Mouse (Mus musculus) hindbrain, embryonic 13.5 days (tissue): ENCODE data around the gene Tmem161a. TPM values are rescaled to one million over a fixed set of nuclear protein-coding genes. Genes with fewer than 3 reads are reported as not detected.

ENCODE experiments used
- ATAC-seq: fragments of 200-750 bp; cut with Nextera tagmentation; 2 replicates; pipeline ENCODE4 v1.8.0; 2017; ENCODE audit warnings: moderate TSS enrichment; ENCODE audit not compliant: low FRiP score
- H3K27ac ChIP-seq: fragments of 300-500 bp; sonication (generic); 2 replicates; pipeline ENCODE4 v1.5.1; 2015; ENCODE audit warnings: inconsistent platforms, mild to moderate bottlenecking, moderate library complexity
- H3K27me3 ChIP-seq: fragments of 300-500 bp; sonication (generic); 2 replicates; pipeline ENCODE4 v1.6.1; 2015; ENCODE audit warnings: mild to moderate bottlenecking, inconsistent platforms
- H3K36me3 ChIP-seq: fragments of 300-500 bp; sonication (generic); 2 replicates; pipeline ENCODE4 v1.6.1; 2015; ENCODE audit warnings: mild to moderate bottlenecking, inconsistent platforms
- H3K4me1 ChIP-seq: fragments of 300-500 bp; sonication (generic); replicated peaks from 2 replicates; pipeline ENCODE4 v1.6.1; 2015; ENCODE audit warnings: inconsistent platforms
- H3K4me2 ChIP-seq: fragments of 300-500 bp; sonication (generic); 2 replicates; pipeline ENCODE4 v1.6.1; 2015; ENCODE audit warnings: inconsistent platforms, mild to moderate bottlenecking, moderate library complexity
- H3K4me3 ChIP-seq: fragments of 300-500 bp; sonication (generic); 2 replicates; pipeline ENCODE4 v1.5.1; 2015; ENCODE audit warnings: mild to moderate bottlenecking, inconsistent platforms
- H3K9ac ChIP-seq: fragments of 300-500 bp; sonication (generic); 2 replicates; pipeline ENCODE4 v1.6.1; 2015; ENCODE audit warnings: mild to moderate bottlenecking, inconsistent platforms
- H3K9me3 ChIP-seq: fragments of 300-500 bp; sonication (generic); 2 replicates; pipeline ENCODE4 v1.6.1; 2016; ENCODE audit warnings: inconsistent platforms
- WGBS: fragments of 180-500 bp; shearing (Covaris S2); methylation state at CpG from one replicate; pipeline ENCODE4 v1.1.7; 2015; 5-methylcytosine and 5-hydroxymethylcytosine counted together
- polyA plus RNA-seq: library from polyadenylated mRNA; unstranded; fragments of >200 nt; fragmentation: Nextera tagmentation; extraction: Ambion mirVana; gene quantifications from 2 replicates; pipeline ENCODE4 v1.2.1, GENCODE M21; 2015

The Tmem161a gene
- polyA plus RNA-seq, 1 experiment from 2014 or later = 44.3 TPM

- Histone ChIP-seq H3K9me3 (no peaks in the 10 kb centered on the region), H3K27me3 (no peaks in the 10 kb centered on the region), H3K4me2 (peak within 1 kb of the TSS; percentile 87), H3K36me3 (peaks cover 50% of the 10 kb centered on the region), H3K4me1 (peaks cover 25% of the 10 kb centered on the region), H3K4me3 (peak within 1 kb of the TSS; percentile 83), H3K27ac (peak within 1 kb of the TSS; percentile 89), H3K9ac (peak within 1 kb of the TSS; percentile 89)
- WGBS = under 1% methylated on average over 46 of the region's 46 CpGs
- ATAC-seq = peak; percentile 97
Observed at GRCm38 (mm10) chr8:70139026-70139857, 32.9 kb upstream of the Tmem161a start, which contains the start of the genes Rfxank, Borcs8 and Mef2b. Rfxank (minus strand) TSS chr8:70139154. Borcs8 (plus strand) TSS chr8:70139499. Mef2b (plus strand) TSS chr8:70139711.

GRCm38 (mm10) chr8:70139981-70140380 is 32.2 kb upstream of the Tmem161a start:
- H3K4me1 ChIP-seq = peaks cover 25% of the 10 kb centered on the region
- H3K36me3 ChIP-seq = peaks cover 50% of the 10 kb centered on the region
- H3K27ac ChIP-seq = peak overlapping the region; percentile 89
- ATAC-seq = no peak
- H3K27me3 ChIP-seq = no peaks in the 10 kb centered on the region
- H3K4me3 ChIP-seq = peak overlapping the region; percentile 83
- 17% methylated on average over 9 of the region's 9 CpGs for WGBS
- H3K9me3 ChIP-seq = no peaks in the 10 kb centered on the region
- peak overlapping the region; percentile 87 for H3K4me2 ChIP-seq
- peak overlapping the region; percentile 89 for H3K9ac ChIP-seq

GRCm38 (mm10) chr8:70147678-70148607 is 24.2 kb upstream of the Tmem161a start:
- 88% methylated on average over 7 of the region's 7 CpGs for WGBS
- Histone ChIP-seq H3K4me1 (peaks cover 9% of the 10 kb centered on the region; the same call in 1 of the 2 replicates), H3K9ac (no peak overlapping the region), H3K4me2 (no peak overlapping the region), H3K27me3 (peaks cover 9% of the 10 kb centered on the region; the same call in 1 of the 2 replicates), H3K27ac (no peak overlapping the region), H3K4me3 (no peak overlapping the region), H3K36me3 (peaks cover 47% of the 10 kb centered on the region), H3K9me3 (no peaks in the 10 kb centered on the region)
- no peak for ATAC-seq

- Histone ChIP-seq H3K4me1 (peaks cover 9% of the 10 kb centered on the region; the same call in 1 of the 2 replicates), H3K9me3 (no peaks in the 10 kb centered on the region), H3K9ac (no peak overlapping the region), H3K4me2 (no peak overlapping the region), H3K27me3 (peaks cover 20% of the 10 kb centered on the region), H3K36me3 (peaks cover 25% of the 10 kb centered on the region), H3K4me3 (no peak overlapping the region), H3K27ac (no peak overlapping the region)
- ATAC-seq = no peak
- 13% methylated on average over 12 of the region's 13 CpGs for WGBS
Observed at GRCm38 (mm10) chr8:70150158-70150557, 22.0 kb upstream of the Tmem161a start.

GRCm38 (mm10) chr8:70152537-70153257 is 19.5 kb upstream of the Tmem161a start:
- Histone ChIP-seq H3K9ac (no peak overlapping the region), H3K27ac (no peak overlapping the region), H3K4me1 (peaks cover 9% of the 10 kb centered on the region; the same call in 1 of the 2 replicates), H3K4me3 (no peak overlapping the region), H3K36me3 (no peaks in the 10 kb centered on the region), H3K9me3 (no peaks in the 10 kb centered on the region), H3K27me3 (peaks cover 31% of the 10 kb centered on the region), H3K4me2 (peak overlapping the region; percentile 41)
- ATAC-seq = peak; percentile 88
- 10% methylated on average over 18 of the region's 22 CpGs for WGBS

DNA sequence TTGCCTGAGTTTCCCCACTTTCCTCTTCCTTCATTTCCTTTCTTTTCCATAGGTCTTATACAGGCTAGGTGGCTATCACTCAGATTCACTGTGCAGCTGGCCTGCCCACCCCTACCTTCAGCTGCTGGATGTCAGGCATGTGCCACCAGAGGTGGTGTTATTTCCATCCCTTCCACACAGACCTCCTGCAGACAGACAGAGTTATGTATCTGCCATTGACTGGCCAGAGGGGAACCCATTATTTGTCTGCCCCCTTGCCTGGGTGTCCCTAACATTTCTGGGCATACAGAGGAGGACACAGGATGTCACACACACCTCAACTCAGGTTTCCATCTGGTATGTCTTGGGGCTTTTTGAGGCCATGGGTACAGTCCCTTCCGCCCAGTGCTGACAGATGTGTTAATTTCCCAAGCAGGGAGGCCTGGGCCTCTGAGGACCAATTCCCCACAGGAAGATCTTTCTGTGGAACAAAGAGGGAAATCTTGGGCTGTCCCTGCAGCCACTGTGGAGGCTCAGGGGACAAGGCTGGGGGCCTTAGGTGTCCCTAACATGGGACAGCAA is 14.8 kb upstream of the Tmem161a start:
- H3K4me3 ChIP-seq = no peak overlapping the region
- no peak overlapping the region for H3K4me2 ChIP-seq
- no peaks in the 10 kb centered on the region for H3K36me3 ChIP-seq
- H3K27ac ChIP-seq = no peak overlapping the region
- peaks cover 16% of the 10 kb centered on the region for H3K4me1 ChIP-seq
- peaks cover 25% of the 10 kb centered on the region for H3K27me3 ChIP-seq
- H3K9ac ChIP-seq = no peak overlapping the region
- H3K9me3 ChIP-seq = no peaks in the 10 kb centered on the region
- no peak for ATAC-seq
- WGBS = 96% methylated on average over 1 of the region's 1 CpGs

DNA sequence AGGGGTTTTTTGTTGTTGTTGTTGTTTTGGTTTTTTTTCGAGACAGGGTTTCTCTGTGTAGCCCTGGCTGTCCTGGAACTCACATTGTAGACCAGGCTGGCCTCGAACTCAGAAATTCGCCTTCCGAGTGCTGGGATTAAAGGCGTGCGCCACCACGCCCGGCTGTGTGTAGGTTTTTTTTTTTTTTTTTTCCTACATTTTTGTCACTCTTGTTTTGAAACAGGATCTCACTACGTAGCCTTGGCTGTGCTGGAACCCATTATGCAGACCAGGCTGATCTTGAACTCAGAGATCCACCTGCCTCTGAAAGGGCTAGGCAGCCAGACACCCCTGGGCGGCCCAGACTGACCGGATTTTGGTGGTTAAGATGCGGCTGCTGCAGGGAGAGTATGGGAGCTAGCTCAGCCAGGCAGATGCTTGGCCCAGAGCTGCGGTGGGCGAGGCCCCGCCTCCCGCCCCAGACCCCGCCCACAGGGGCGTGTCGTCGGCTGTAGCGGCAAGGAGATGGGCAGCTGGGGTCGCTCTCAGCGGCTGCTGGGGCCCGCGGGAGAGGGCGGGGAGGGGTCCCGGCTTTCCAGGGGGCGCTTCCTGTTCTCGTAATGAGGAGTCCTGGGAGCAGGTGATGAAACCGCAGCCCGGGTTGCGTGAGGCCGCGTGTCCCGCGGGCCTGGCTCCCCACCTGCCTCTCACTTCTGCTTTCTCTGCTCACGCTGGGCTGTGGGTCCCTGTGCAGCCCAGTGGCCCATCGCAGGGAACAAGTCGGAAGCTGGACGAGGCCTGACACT is 13.9 kb upstream of the Tmem161a start:
- Histone ChIP-seq H3K27ac (peak overlapping the region; percentile 48; the same call in 1 of the 2 replicates), H3K9me3 (no peaks in the 10 kb centered on the region), H3K36me3 (no peaks in the 10 kb centered on the region), H3K4me1 (peaks cover 10% of the 10 kb centered on the region), H3K4me2 (peak overlapping the region; percentile 69), H3K27me3 (peaks cover 23% of the 10 kb centered on the region), H3K4me3 (peak overlapping the region; percentile 51), H3K9ac (peak overlapping the region; percentile 76)
- peak; percentile 91 for ATAC-seq
- WGBS = 12% methylated on average over 40 of the region's 40 CpGs

- H3K9me3 ChIP-seq = no peaks in the 10 kb centered on the region
- H3K27me3 ChIP-seq = peaks cover 24% of the 10 kb centered on the region; the same call in 1 of the 2 replicates
- H3K4me1 ChIP-seq = peaks cover 10% of the 10 kb centered on the region
- no peak for ATAC-seq
- H3K9ac ChIP-seq = no peak overlapping the region
- 89% methylated on average over 4 of the region's 4 CpGs for WGBS
- H3K4me2 ChIP-seq = 0 out of 2 replicates have a peak overlapping the region, but pooled peaks have one; percentile 69
- no peak overlapping the region for H3K4me3 ChIP-seq
- H3K27ac ChIP-seq = no peak overlapping the region
- no peaks in the 10 kb centered on the region for H3K36me3 ChIP-seq
Observed at GRCm38 (mm10) chr8:70159211-70159610, 12.9 kb upstream of the Tmem161a start.

DNA sequence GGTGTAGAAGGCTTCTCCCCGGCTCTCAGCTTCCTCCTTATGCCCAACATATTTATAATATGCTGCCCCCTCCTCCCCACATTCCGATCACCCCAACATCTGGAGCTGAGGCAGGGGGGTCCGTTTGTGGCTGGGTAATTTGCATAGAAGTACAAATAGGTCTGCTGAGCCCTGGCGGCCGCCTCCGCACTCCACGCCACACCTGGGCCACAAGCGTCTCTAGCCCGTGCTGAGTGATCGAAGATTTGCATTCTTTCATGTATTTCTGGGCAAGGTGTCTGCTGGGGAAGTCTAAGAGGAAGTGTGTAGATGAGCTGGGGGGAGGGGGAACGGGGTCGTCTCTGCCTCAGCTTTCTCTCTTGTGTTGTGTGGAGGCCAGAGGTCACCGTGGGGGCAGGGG is 12.1 kb upstream of the Tmem161a start:
- no peak overlapping the region for H3K9ac ChIP-seq
- 70% methylated on average over 13 of the region's 13 CpGs for WGBS
- no peak overlapping the region for H3K27ac ChIP-seq
- H3K27me3 ChIP-seq = peaks cover 27% of the 10 kb centered on the region
- no peaks in the 10 kb centered on the region for H3K9me3 ChIP-seq
- ATAC-seq = no peak
- no peaks in the 10 kb centered on the region for H3K36me3 ChIP-seq
- H3K4me3 ChIP-seq = no peak overlapping the region
- no peak overlapping the region for H3K4me2 ChIP-seq
- peaks cover 10% of the 10 kb centered on the region for H3K4me1 ChIP-seq

DNA sequence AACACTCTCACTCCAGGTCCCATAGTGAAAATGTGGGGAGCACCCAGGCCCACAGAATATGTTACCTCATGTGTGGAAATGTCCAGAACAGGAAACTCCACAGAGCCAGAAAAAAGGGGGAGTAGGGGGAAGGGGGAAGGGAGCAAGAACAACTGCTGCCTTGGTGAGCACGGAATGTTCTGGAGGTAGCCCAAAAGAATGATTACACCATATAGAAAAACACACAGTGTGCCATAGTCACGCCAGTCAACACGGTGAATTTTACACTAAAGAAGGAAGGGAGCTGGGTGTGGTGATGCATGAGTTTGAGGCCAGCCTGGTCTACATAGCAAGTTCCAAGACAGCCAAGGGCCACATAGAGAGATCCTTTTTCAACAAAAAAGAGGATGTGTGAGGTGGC is 8.8 kb upstream of the Tmem161a start:
- Histone ChIP-seq H3K4me2 (no peak overlapping the region), H3K9ac (no peak overlapping the region), H3K4me1 (peaks cover 13% of the 10 kb centered on the region), H3K4me3 (no peak overlapping the region), H3K9me3 (no peaks in the 10 kb centered on the region), H3K27me3 (peaks cover 39% of the 10 kb centered on the region), H3K36me3 (no peaks in the 10 kb centered on the region), H3K27ac (no peak overlapping the region)
- WGBS = 88% methylated on average over 3 of the region's 3 CpGs
- no peak for ATAC-seq
